Mouse (Mus musculus): ENCODE results near the gene Adm2. TPM values are rescaled to one million over a fixed set of nuclear protein-coding genes. Genes with fewer than 3 reads are reported as not detected.

The Adm2 gene
- total RNA-seq, 2 experiments from 2014 or later = not detected

GRCm38 (mm10) chr15:89309962-89310498 lies 12.5 kb upstream of the Adm2 start:
- peak; percentile 51 to 61 for DNase-seq (ENCODE audit: low spot score in 2 of 2)

- no peak for DNase-seq (ENCODE audit: low spot score in 2 of 2)
Measured at GRCm38 (mm10) chr15:89313359-89313758, 9.2 kb upstream of the Adm2 start.

- DNase-seq (ENCODE audit: low spot score in 2 of 2) = no peak
Measured at GRCm38 (mm10) chr15:89314107-89314506, 8.4 kb upstream of the Adm2 start.

GRCm38 (mm10) chr15:89314511-89315189 lies 7.9 kb upstream of the Adm2 start:
- peak; percentile 51 to 52 for DNase-seq (ENCODE audit: low spot score in 2 of 2)

- DNase-seq (ENCODE audit: low spot score in 2 of 2) = peak; percentile 95 to 98
Measured at GRCm38 (mm10) chr15:89315190-89315731, 7.3 kb upstream of the Adm2 start, which contains the start of gene Sbf1. Gene Sbf1, minus strand, starts transcription at chr15:89315311.

GRCm38 (mm10) chr15:89316146-89316545 lies 6.4 kb upstream of the Adm2 start:
- DNase-seq (ENCODE audit: low spot score in 2 of 2) = no peak

GRCm38 (mm10) chr15:89321264-89321663 lies 1.3 kb upstream of the Adm2 start:
- DNase-seq (ENCODE audit: low spot score in 2 of 2) = no peak

GRCm38 (mm10) chr15:89323656-89324055 lies 1.1 kb downstream of the Adm2 start:
- no peak for DNase-seq (ENCODE audit: low spot score in 2 of 2)

GRCm38 (mm10) chr15:89326441-89326840 lies 3.9 kb downstream of the Adm2 start:
- DNase-seq (ENCODE audit: low spot score in 2 of 2) = no peak

- DNase-seq (ENCODE audit: low spot score in 2 of 2) = no peak
Measured at GRCm38 (mm10) chr15:89334271-89334670, 11.8 kb downstream of the Adm2 start, which contains the start of gene Miox. Gene Miox, plus strand, starts transcription at chr15:89334398.

- no peak for DNase-seq (ENCODE audit: low spot score in 2 of 2)
Measured at GRCm38 (mm10) chr15:89334774-89335537, 12.4 kb downstream of the Adm2 start.

- no peak for DNase-seq (ENCODE audit: low spot score in 2 of 2)
Measured at GRCm38 (mm10) chr15:89336422-89336821, 13.9 kb downstream of the Adm2 start.

- DNase-seq (ENCODE audit: low spot score in 2 of 2) = no peak
Measured at GRCm38 (mm10) chr15:89339696-89340095, 17.2 kb downstream of the Adm2 start.

GRCm38 (mm10) chr15:89340136-89340535 lies 17.6 kb downstream of the Adm2 start:
- no peak for DNase-seq (ENCODE audit: low spot score in 2 of 2)

GRCm38 (mm10) chr15:89341678-89342077 lies 19.2 kb downstream of the Adm2 start:
- no peak for DNase-seq (ENCODE audit: low spot score in 2 of 2)

- no peak for DNase-seq (ENCODE audit: low spot score in 2 of 2)
Measured at GRCm38 (mm10) chr15:89343325-89343724, 20.8 kb downstream of the Adm2 start.

- no peak for DNase-seq (ENCODE audit: low spot score in 2 of 2)
Measured at GRCm38 (mm10) chr15:89350447-89350846, 27.9 kb downstream of the Adm2 start.

GRCm38 (mm10) chr15:89351302-89351701 lies 28.8 kb downstream of the Adm2 start:
- no peak for DNase-seq (ENCODE audit: low spot score in 2 of 2)

- DNase-seq (ENCODE audit: low spot score in 2 of 2) = no peak
Measured at GRCm38 (mm10) chr15:89352054-89352453, 29.5 kb downstream of the Adm2 start.

- no peak for DNase-seq (ENCODE audit: low spot score in 2 of 2)
Measured at GRCm38 (mm10) chr15:89352795-89353194, 30.3 kb downstream of the Adm2 start.

GRCm38 (mm10) chr15:89353837-89354236 lies 31.3 kb downstream of the Adm2 start:
- no peak for DNase-seq (ENCODE audit: low spot score in 2 of 2)

GRCm38 (mm10) chr15:89354455-89354854 lies 31.9 kb downstream of the Adm2 start:
- DNase-seq (ENCODE audit: low spot score in 2 of 2) = no peak
